Mouse (Mus musculus): ENCODE measurements around the gene Pla2g10. TPM values are rescaled to one million over a fixed set of nuclear protein-coding genes. Genes with fewer than 3 reads are reported as not detected.
A peak's percentile ranks its signal among the peaks of the same experiment; 100 is the strongest.
"Not testable (repeated sequence)": the region's sequence is repeated elsewhere in the genome, so short reads cannot be mapped to it uniquely, and the experiment has no call there.

Gene Pla2g10
- polyA plus RNA-seq, 1 experiment from 2014 or later: 0.16 TPM

GRCm38 (mm10) chr16:13671685-13672385, 58.9 kb downstream of the Pla2g10 start, which contains the start of the genes Bfar and 3110001I22Rik:
TSS of gene Bfar (plus strand) at chr16:13671858.
TSS of gene 3110001I22Rik (plus strand) at chr16:13671929.
- Histone ChIP-seq H3K36me3 (peaks cover 10% of the 10 kb centered on the region), H3K9me3 (no peaks in the 10 kb centered on the region), H3K4me2 (peak within 1 kb of the TSS; percentile 83), H3K9ac (peak within 1 kb of the TSS; percentile 94), H3K4me1 (peaks cover 31% of the 10 kb centered on the region), H3K4me3 (peak within 1 kb of the TSS; percentile 96), H3K27ac (replicated peaks) (peak within 1 kb of the TSS; percentile 91), H3K27me3 (replicated peaks) (no peaks in the 10 kb centered on the region)
- under 1% methylated on average over 54 of the region's 54 CpGs for WGBS
- ATAC-seq (ENCODE audit: extremely low read depth, insufficient number of reproducible peaks, low FRiP score, low TSS enrichment): peak; percentile 88

- H3K27ac ChIP-seq (replicated peaks); H3K36me3 ChIP-seq; ATAC-seq (ENCODE audit: extremely low read depth, insufficient number of reproducible peaks, low FRiP score, low TSS enrichment); H3K9ac ChIP-seq; H3K9me3 ChIP-seq; H3K27me3 ChIP-seq (replicated peaks): not testable (repeated sequence)
- 69% methylated on average over 5 of the region's 5 CpGs for WGBS
- Histone ChIP-seq H3K4me2 (peak overlapping the region; percentile 83), H3K4me3 (peak overlapping the region; percentile 96; the same call in 1 of the 2 replicates), H3K4me1 (peaks cover 32% of the 10 kb centered on the region)
Observed at GRCm38 (mm10) chr16:13670896-13671295, 59.9 kb downstream of the Pla2g10 start.

- Histone ChIP-seq H3K4me1 (peaks cover 32% of the 10 kb centered on the region), H3K9me3 (no peaks in the 10 kb centered on the region), H3K9ac (no peak overlapping the region), H3K27ac (replicated peaks) (no peak overlapping the region), H3K36me3 (peaks cover 20% of the 10 kb centered on the region), H3K27me3 (replicated peaks) (no peaks in the 10 kb centered on the region), H3K4me2 (no peak overlapping the region), H3K4me3 (no peak overlapping the region)
- WGBS: 88% methylated on average over 1 of the region's 1 CpGs
- ATAC-seq (ENCODE audit: extremely low read depth, insufficient number of reproducible peaks, low FRiP score, low TSS enrichment): no peak
Observed at GRCm38 (mm10) chr16:13669282-13669681, 61.5 kb downstream of the Pla2g10 start.

DNA sequence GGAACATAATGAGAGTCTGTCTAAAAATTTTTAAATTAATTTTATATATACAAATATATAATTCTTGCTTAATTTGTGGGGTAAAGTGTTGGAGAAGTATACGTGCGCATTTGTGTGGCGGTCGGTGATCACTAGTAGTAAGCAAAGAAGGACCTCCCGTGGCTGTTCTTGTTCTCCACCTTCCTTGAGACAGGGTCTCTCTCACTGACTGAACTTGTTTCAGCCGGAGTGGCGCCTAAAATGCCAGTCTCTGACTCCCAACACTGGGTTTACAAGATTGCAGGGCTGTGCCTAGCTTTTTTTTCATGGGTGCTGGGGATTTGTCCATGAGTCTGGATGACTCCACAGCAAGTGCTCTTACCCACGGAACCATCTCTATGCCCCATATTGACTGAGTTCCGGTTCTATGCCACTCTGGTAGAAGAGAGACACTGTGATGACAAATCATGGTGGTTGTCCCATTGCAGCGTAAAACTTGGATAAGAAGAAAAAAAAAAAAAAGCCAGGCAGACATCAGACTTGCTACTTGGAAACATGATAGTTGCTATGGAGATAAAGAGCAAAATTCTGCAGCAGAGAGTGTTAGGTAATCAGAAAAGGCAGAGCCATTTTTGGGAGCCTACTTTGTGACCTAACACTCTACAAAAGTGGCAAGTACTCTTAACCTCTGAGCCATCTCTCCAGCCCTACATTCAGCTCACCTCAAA, 62.2 kb downstream of the Pla2g10 start:
- ATAC-seq (ENCODE audit: extremely low read depth, insufficient number of reproducible peaks, low FRiP score, low TSS enrichment): no peak
- Histone ChIP-seq H3K27me3 (replicated peaks) (no peaks in the 10 kb centered on the region), H3K9me3 (no peaks in the 10 kb centered on the region), H3K4me2 (peak overlapping the region; percentile 91), H3K4me1 (peaks cover 30% of the 10 kb centered on the region), H3K36me3 (peaks cover 24% of the 10 kb centered on the region), H3K27ac (replicated peaks) (peak overlapping the region; percentile 80), H3K4me3 (peak overlapping the region; percentile 89), H3K9ac (peak overlapping the region; percentile 91)
- 60% methylated on average over 10 of the region's 10 CpGs for WGBS

DNA sequence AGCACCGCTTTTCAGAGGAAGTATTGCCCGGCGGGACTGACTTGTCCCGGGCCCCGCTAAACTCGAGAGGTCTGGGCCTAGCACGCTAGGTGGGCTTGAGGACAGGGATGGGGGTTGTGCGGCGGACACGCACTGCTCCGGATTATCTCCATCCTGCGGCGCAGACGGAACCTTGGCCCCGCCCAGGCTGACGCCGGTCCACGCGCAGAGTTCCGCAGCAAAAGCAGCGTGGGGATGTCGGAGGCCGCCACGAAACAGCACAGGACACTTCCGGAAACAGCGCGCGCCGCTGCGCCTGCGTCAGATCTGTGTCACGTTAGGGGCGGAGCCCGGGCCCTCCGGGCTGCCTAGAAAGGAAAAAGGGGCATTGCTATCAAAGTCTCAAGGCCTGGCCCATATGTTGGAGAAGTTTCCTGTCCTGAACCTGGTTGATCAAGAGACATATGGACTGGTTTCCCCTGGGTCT, 62.9 kb downstream of the Pla2g10 start, which contains the start of gene Parn:
Gene Parn, minus strand, starts transcription at position 293 of the 466 bp plus-strand sequence.
- no peaks in the 10 kb centered on the region for H3K27me3 ChIP-seq (replicated peaks)
- ATAC-seq (ENCODE audit: extremely low read depth, insufficient number of reproducible peaks, low FRiP score, low TSS enrichment): peak; percentile 79
- peak within 1 kb of the TSS; percentile 91 for H3K4me2 ChIP-seq
- under 1% methylated on average over 35 of the region's 35 CpGs for WGBS
- H3K36me3 ChIP-seq: peaks cover 30% of the 10 kb centered on the region
- H3K4me1 ChIP-seq: peaks cover 23% of the 10 kb centered on the region
- peak within 1 kb of the TSS; percentile 89 for H3K4me3 ChIP-seq
- no peaks in the 10 kb centered on the region for H3K9me3 ChIP-seq
- peak within 1 kb of the TSS; percentile 91 for H3K9ac ChIP-seq
- peak within 1 kb of the TSS; percentile 80 for H3K27ac ChIP-seq (replicated peaks)

Other genes with a start within 250 kb of the Pla2g10 start
- gene Parn, start 62.8 kb downstream of the Pla2g10 start, polyA plus RNA-seq (2015; fragmentation: Nextera tagmentation; extraction: Ambion mirVana): 23.1 and 26.3 TPM in 2 replicates
- gene Bfar, start 59.1 kb downstream of the Pla2g10 start, polyA plus RNA-seq (2015; fragmentation: Nextera tagmentation; extraction: Ambion mirVana): 30.9 and 36.5 TPM in 2 replicates
- gene 3110001I22Rik, start 59.1 kb downstream of the Pla2g10 start, polyA plus RNA-seq (2015; fragmentation: Nextera tagmentation; extraction: Ambion mirVana): 4.1 and 4.2 TPM in 2 replicates
- 48.2 and 50.8 TPM in 2 replicates for gene Rrn3, start 49.7 kb upstream of the Pla2g10 start, polyA plus RNA-seq (2015; fragmentation: Nextera tagmentation; extraction: Ambion mirVana)
- 145 and 149 TPM in 2 replicates for gene Ntan1, start 87.9 kb upstream of the Pla2g10 start, polyA plus RNA-seq (2015; fragmentation: Nextera tagmentation; extraction: Ambion mirVana)
- 62.3 and 65.5 TPM in 2 replicates for gene Pdxdc1, start 172.1 kb upstream of the Pla2g10 start, polyA plus RNA-seq (2015; fragmentation: Nextera tagmentation; extraction: Ambion mirVana)
- 2.7 and 3.3 TPM in 2 replicates for gene Mpv17l, start 172.2 kb upstream of the Pla2g10 start, polyA plus RNA-seq (2015; fragmentation: Nextera tagmentation; extraction: Ambion mirVana)